Mouse (Mus musculus) stomach, postnatal 0 days (tissue): ENCODE measurements around the gene Tef.

Experiments used
- CTCF ChIP-seq: IDR thresholded peaks from 2 replicates; pipeline ENCODE4 v1.5.1; 2016; ENCODE audit warnings: antibody characterized with exemption, low read depth, mild to moderate bottlenecking, moderate library complexity
- EP300 ChIP-seq: optimal IDR thresholded peaks from 2 replicates; pipeline ENCODE3; 2016; ENCODE audit warnings: antibody characterized with exemption

- TF ChIP-seq CTCF (peak; percentile 43), EP300 (peak; percentile 49)
Observed at GRCm38 (mm10) chr15:81858517-81859329, 56.5 kb downstream of the Tef start, which contains the start of gene Tob2.
